Mouse (Mus musculus) urinary bladder, postnatal 14 days (tissue): ENCODE results near the gene Scrn3.

Experiments
- DNase-seq: peaks from one replicate; pipeline ENCODE4 v3.0.0; 2021; ENCODE audit warnings: low spot score

Gene Scrn3

DNA sequence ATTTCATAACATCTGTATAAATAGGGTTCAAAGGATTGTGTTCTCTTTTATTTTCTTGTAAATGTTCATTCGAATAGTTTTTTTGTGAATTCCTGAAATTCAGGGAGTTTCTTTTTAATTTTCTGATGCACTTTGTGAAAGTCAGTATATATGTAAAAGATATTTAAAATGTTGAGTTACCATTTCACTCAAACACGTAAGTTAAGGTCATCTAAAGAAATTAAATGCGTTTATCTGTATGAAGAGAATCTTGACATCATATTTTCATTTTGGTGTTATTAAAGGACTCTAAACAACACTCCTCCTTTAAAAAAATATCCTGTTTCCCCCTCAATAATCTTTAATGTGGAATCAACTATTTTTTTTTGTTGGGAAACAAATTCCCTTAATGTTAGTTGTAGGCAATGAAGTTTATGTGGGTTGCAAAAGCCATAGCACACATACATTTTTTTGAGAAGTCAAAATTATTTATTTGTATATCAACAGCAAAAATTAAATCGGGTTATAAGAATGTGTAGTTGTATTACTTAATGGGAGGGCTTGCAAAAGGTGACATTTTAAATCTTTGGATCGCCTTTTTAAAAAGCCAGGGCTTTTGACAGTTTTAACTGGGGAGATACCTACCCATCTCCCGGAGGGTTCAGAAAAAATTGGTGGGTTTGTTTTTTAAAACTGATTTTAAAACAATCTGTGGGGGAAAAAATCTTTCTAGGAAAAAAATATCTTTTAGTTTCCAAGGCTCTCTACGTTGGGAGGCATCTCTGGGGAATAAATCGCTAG, 37.0 kb upstream of the Scrn3 start:
- no peak for DNase-seq

- DNase-seq = no peak
Measured at GRCm38 (mm10) chr2:73276141-73276571, 36.2 kb upstream of the Scrn3 start.

DNA sequence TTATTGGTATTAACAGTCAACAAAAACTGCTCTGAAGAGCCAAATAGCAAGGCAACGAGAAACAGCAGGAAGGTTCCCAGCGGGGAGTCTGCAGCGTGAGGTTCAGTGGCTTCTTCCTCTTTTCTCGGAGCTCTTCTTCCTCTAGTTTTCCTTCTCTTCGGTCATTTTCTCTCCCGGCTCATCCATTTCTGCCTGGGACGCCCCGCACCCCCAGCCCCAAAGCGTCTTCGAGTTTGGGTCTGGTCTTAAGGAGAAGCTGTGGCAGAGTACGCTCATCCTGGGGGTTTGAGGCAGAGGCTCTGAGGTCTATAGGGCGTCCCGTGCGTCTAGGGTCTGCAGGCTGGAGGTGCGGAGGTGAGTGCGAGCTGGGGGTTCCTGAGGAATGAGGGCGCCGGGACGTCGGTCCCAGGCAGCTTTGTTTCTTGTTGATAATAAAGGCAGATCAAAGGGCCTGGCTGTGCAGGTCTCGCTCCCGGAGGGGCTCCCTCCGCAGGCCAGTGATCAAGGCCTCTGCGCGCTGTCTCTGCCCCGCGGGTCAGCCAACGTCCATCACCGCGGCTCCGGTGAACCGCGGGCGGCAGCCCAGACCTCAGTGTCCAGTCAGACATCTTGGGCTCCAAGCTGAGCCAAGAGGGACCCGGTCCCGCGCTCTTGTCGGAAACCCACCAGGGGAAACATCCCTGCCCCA, 35.2 kb upstream of the Scrn3 start:
- DNase-seq = no peak

GRCm38 (mm10) chr2:73277709-73278075, 34.7 kb upstream of the Scrn3 start:
- DNase-seq = no peak

DNA sequence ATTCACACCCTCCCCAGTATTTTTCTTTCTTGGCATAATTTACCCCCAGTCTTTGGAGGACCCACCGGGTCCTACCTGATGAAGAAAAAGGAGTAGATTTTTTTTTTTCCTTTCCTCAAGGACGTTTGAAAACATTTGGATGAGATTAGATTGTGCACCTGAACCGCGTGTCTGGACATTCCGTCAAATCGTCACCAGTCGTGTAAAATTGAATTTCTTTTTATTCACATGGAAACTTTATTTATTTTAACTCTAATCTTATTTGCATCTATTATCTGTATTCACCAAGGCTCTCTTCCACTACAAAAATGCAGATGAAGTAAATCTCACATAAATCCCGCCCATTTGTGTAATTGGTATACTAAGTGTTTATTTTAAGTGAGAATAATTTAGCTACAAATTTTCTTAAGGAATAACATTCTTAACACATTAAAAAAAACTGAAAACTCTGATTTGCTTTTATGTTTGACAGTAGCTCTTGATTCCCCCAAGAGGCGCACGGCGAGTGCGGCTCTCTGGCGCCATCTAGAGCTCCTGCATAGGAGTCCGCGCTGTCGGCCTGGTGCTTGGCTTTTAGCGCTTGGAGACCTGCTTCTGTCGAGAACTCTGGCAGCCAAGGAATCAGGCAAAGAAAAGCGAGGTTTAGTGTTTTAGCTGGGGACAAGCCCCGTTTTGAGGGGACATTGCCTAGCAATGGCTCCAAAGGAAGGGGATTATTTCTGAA, 34.1 kb upstream of the Scrn3 start:
- DNase-seq = peak; percentile 90

GRCm38 (mm10) chr2:73278869-73279268, 33.5 kb upstream of the Scrn3 start:
- DNase-seq = no peak

GRCm38 (mm10) chr2:73279271-73280038, 32.9 kb upstream of the Scrn3 start:
- no peak for DNase-seq

GRCm38 (mm10) chr2:73280356-73281047, 31.9 kb upstream of the Scrn3 start:
- DNase-seq = no peak

DNA sequence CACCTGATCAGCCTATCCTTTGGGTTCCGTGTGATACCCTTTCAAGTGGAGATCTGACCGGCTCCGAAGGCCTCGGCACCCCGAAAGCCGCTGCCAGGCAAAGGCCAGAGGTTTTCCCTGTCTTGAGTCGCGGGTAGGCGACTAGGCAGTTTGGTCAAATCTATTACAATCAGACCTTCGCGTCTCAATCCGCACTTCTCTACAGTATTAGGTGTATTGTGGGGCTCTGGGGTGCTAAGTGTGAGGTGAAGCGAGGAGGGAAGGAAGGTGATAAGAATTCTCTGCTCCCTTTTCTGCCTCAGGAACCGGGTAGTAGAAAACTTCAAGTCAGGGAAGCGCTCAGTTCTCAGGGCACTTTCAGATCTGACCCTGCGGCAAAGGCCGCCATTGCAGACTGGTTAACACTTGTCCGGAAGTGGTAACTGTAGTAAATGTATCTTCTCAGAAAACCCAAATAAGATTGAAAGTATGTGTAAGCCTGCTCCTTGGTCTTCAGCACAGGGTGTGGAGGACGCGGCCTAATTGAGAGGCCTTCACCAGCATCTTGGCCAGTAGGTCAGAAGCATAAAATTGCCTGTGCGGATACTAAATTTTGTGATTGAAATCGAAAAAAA, 31.2 kb upstream of the Scrn3 start:
- no peak for DNase-seq

GRCm38 (mm10) chr2:73281707-73282106, 30.7 kb upstream of the Scrn3 start:
- no peak for DNase-seq

DNA sequence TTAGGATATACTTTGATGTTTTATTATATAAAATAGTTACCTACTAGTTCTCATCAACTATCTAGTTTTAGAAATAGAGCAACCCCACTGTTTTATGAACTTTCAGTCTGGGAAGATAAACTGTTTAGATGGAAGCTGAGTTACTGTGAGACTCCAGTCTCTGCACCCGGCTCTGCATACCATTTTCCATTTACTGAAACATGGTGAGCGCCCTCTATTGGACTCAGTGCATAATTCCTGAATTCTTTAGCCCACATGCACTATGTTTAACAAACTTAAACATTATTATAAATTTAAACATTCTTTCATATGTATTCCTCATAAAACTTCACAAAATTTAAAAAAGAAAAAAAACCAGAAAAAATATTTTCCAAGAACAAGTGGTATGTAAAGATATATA, 26.8 kb upstream of the Scrn3 start:
- no peak for DNase-seq

- no peak for DNase-seq
Measured at GRCm38 (mm10) chr2:73291130-73291529, 21.3 kb upstream of the Scrn3 start.

DNA sequence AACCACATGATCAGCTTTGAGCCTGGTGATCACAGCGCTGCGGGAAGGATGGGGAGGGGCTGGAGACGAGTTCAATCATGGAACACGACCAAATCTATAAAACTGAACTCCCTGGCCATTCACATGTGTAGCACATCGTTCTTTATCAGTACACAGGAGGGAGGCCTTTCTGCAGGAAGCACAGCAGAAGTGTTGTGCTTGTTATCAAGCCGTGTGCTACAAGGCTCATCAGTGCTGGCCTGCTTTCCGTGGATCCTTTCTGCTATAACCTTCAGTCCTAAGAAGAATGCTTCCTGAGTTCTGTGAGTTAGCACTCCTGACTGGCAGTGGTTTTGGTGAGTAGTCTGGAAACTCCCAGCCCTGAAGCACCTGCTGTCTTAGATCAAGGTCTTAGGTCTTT, 17.4 kb upstream of the Scrn3 start:
- DNase-seq = no peak

DNA sequence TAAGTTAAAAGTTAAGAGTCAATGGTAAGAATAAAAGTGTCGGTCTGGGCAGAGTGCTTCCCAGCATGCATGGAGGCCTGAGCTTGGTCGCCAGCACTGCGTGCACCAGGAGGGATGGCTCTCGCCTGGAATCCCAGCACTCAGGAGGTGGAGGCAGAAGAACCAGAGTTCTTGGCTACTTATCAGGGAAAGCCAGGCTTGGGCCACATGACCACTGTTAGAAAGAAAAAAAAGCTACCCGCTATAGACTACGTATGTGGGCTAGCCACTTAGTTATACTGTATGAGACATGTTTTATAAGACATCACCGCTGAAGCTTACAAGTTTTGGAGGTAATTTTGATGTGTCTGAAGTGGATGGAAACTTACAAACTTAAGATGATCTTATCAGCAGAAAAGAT, 14.2 kb upstream of the Scrn3 start:
- DNase-seq = no peak

DNA sequence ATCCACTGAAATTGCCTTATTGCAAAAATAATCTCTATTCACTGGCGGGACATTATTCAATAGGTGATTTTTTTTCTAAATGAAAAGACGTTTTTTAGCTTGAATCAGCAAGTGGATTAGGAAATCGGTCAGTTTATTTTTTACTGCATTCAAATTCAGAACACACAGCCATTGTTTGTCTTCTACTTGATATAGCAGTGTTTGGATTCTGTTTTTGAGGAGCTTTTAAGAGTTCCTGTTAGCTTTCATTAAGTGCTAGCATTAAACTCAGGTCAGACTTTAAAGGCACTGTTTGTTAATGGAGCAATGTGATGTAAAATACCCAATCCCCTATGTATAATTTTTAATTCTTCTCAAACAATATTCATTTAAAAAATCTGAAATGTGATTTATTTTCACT, 13.6 kb upstream of the Scrn3 start:
- DNase-seq = no peak

DNA sequence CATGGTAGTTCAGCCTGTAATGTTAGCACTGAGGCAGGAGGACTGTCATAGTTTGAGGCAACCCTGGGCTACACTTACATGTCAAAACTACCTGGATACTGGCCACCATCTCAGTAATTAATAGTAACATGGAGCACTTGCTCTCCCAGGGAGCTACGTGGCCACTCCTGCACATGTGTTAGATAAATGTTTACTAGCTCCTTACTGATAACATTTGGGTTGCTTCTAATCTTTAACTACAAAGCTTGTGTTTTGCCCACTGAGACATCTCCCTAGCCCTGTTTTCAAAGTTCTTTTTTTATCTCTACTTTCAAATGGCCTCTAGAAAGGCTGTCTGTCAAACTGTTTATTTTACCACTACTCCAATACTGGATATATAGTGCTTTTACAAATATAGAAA, 10.4 kb upstream of the Scrn3 start:
- no peak for DNase-seq

DNA sequence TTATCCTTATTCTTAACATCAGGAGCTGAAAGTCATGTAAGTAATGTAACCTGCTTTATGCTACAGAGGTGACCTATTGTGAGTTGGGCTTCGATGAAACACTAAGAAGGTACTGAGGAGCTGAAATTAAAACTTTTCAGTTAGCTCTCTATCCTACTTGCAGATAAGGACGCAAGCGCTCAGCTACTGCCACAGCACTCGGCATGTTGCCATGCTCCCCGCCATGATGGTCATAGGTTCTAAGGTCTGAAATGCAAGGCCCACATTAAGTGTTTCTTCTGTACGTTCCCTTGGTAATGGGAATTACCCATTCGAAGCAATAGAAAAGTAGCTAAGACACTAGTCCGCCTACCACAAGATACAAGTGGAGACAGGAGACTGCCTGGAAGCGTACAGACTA, 9.7 kb upstream of the Scrn3 start:
- DNase-seq = no peak

DNA sequence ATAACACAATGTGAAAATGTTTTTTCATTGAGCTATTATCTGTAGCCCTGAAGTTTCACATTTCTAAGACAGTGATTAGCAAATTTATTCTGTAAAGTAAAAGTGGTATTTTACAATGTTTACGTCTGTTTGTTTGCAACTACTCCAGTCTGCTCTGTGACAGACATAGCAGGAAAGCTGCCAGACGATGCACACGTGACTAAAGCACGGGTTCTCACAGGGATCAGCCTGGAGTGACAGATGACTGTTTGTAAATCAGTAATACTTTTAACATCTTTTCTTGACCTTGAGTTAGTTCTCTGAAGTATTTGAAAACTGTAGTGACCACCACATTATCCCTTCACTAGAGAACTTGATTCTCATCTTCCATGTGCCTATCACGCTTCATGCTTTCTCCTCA, 7.9 kb upstream of the Scrn3 start:
- DNase-seq = no peak

GRCm38 (mm10) chr2:73306006-73306405, 6.4 kb upstream of the Scrn3 start:
- no peak for DNase-seq

- DNase-seq = peak; percentile 34
Measured at GRCm38 (mm10) chr2:73313117-73313501, 708 bp downstream of the Scrn3 start.

- no peak for DNase-seq
Measured at GRCm38 (mm10) chr2:73314311-73314710, 1.9 kb downstream of the Scrn3 start.
